Mouse (Mus musculus): ENCODE results near the gene Frat1.

DNA sequence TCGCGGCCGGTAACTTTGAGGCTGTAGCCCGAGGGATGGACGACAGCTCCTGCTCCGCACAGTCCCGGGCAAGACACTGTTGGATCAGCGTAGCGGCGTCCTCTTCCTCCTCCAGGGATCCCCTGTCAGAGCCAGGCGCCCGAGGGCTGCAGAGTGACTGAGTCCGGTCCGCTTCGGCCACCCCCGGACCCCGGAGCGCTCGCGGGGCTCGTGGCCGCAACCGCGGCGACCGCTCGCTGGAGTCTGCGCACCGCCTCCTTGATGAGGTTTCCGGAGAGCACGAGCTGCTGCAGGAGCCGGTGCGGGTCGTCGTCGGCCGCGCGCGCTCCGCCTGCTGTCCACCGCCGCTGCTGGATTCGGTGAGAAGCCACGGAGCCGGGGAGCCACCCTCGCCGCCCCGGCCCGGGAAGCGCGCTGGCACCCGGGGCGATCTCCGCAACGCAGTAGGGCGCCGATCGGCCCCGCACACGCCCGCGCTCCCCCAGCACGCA, 17.4 kb downstream of the Frat1 start:
- TF ChIP-seq GATA1 (IDR thresholded peaks at IDR 0.05; ENCODE audit: low read length) (no peak), TAL1 (IDR thresholded peaks at IDR 0.05; ENCODE audit: low read length) (no peak)

Data from erythroblast, embryonic 14.5 days (primary cell).